Mouse (Mus musculus): ENCODE data around the gene Gimap5.

Gene Gimap5

DNA sequence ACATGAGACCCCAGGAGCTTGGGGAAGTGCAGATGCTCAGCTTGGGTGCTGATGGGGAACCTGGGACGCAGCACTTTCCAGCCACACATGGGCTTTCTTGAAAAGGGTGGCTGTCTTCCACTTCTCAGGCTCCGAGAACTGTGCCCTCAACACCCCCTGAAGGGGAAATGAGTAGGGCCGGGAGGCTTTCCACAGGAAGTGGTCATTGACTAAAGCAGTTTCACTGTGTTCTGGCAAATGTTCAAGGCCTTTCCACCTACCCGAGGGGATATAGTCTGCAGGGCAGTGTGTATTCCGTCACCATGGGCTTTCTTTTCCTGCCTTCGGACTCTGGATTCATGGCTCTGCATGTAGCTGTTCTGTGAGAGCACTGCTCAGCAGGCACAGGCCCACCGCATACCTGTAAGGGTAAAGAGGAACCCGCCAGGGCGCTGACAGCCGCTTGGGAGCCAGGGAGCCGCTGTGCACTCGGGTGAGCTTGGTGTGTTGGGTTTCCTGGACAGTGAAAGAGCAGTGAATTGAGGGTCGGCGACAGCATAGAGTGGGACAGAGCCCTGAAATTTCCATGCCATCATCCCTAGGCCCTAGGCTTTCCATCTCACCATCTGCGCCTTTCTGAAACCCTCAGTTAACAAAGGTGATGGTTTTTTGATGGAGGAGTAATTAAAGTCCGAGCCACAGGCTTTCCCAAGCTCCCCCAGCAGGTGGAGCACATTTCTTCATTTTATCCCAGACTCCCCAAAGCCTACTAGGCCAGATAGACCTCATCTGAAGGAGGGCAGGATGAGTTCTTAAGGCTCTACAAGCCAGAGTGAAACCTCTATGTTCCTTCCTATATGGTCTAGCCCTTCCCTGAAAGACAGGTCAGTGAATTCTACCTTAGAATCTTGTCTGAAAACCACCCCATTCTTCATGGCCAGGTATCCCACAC, at the start of gene Gimap5:
Gene Gimap5 (plus strand): TSS at position 239 of the 931 bp plus-strand sequence.
- peak; percentile 87 for DNase-seq (ENCODE audit: low read depth, low spot score)
- Histone ChIP-seq H3K27me3 (ENCODE audit: control insufficient read depth, insufficient read depth, low read length, poor library complexity, severe bottlenecking) (no peaks in the 10 kb centered on the region), H3K36me3 (ENCODE audit: control insufficient read depth, insufficient read depth, low read length, poor library complexity, severe bottlenecking) (peaks cover 19% of the 10 kb centered on the region)

DNA sequence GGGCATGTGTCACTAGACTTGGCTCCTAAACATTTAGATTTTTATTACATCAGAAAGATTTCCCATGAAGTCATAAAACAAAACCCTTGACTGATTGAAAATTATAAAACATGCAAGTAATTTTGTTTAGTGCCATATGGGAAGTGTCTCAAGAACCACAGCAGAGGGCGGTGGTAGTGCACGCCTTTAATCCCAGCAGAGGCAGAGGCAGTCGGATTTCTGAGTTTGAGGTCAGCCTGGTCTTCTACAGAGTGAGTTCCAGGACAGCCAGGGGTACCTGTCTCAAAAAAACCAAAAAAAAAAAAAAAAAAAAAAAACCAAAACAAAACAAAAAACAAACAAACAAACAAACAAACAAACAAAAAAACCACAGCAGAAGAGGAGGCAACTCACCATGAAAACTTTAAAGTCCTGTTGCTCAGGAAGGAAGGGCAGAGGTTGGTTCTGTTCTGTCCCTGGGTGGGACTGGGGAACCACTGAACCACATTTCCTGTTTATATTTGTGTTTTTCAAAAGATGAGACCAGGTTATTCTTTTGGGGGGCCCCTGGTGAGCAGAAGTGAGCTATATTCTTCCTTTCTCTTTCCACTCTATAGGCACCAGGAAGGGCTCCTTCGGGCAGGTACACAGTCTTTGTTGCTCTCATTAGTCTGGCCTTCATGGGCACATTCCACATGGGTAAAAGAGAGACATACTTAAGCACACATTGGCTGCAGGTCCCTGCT, 49.0 kb upstream of the Gimap5 start:
- Histone ChIP-seq H3K27me3 (ENCODE audit: control insufficient read depth, insufficient read depth, low read length, poor library complexity, severe bottlenecking) (no peaks in the 10 kb centered on the region), H3K36me3 (ENCODE audit: control insufficient read depth, insufficient read depth, low read length, poor library complexity, severe bottlenecking) (peaks cover 9% of the 10 kb centered on the region)
- DNase-seq (ENCODE audit: low read depth, low spot score) = peak; percentile 47

DNA sequence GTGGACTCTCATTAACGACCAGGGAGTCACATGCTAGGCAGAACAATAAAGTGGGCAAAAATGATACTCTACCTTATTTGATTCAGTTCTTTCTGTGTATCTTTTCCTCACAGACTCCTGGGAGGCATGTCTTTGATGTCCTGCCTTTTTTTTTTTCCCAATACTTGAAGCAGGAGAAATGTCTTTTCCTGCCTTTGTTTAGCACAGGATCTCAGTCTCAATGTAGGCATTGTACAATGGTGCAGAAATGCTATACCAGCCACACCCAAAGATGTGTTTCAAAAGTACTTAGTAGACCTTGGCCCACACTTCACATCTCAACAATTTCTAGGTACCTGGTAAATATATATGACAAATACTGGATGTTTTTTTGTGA, 48.5 kb upstream of the Gimap5 start:
- no peaks in the 10 kb centered on the region for H3K27me3 ChIP-seq (ENCODE audit: control insufficient read depth, insufficient read depth, low read length, poor library complexity, severe bottlenecking)
- no peak for DNase-seq (ENCODE audit: low read depth, low spot score)
- peaks cover 10% of the 10 kb centered on the region for H3K36me3 ChIP-seq (ENCODE audit: control insufficient read depth, insufficient read depth, low read length, poor library complexity, severe bottlenecking)

DNA sequence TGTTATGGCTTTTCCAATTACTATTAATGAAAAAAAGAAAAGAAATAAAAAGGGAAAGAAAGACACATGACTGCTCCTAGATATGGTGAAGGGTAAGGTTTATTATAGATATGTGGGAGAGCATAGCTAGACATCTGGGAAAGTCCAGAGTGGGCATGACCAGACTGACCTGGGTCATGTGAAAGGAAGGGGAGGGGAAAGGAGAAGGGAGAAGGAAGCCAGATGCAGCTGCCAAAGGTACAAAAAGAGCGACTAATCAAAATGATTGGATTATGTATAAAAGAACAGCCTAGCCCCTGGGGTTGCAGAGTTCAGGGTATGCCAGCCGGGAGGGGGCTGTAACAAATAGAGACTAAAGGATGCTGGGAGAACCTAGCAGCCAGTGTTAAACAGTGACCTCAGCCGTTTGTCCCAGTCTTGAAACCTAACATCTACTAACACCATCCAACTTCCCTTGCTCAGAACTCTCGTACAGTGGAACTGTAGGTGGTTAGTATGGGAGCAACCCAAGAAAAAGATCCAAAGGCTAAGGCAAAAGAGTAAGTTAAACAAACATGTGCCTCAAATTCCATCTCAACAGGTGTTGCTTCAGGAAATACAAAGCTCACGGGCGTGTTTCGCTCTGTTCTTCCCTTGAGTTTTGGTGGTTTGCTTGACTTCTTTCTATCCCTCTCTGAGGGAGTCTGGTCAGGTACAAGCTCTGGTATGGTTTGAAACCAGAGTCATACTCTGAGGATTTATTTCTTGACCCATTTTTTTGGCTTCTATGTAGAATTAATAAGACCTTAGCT, 47.7 kb upstream of the Gimap5 start:
- Histone ChIP-seq H3K27me3 (ENCODE audit: control insufficient read depth, insufficient read depth, low read length, poor library complexity, severe bottlenecking) (no peaks in the 10 kb centered on the region), H3K36me3 (ENCODE audit: control insufficient read depth, insufficient read depth, low read length, poor library complexity, severe bottlenecking) (peaks cover 11% of the 10 kb centered on the region)
- DNase-seq (ENCODE audit: low read depth, low spot score) = no peak

DNA sequence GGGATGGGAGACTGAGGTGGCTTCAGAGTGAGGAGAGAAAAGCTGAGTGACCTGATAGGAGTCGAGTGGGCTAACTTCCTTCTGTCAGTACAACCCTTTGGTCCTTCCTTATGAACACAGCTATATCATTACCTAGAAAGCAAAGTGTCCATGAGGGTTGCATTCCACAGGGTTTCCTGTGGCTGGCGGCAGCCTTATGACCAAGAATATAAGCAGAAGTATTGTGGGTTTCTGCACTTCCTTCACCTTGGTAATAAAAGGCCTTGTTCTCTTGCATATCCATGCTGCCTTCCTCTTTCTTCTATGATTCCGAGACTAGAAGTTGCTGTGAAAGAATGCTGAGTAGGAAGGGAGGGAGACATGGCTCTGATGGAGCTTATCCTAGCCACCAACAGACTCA, 47.1 kb upstream of the Gimap5 start:
- Histone ChIP-seq H3K36me3 (ENCODE audit: control insufficient read depth, insufficient read depth, low read length, poor library complexity, severe bottlenecking) (peaks cover 10% of the 10 kb centered on the region), H3K27me3 (ENCODE audit: control insufficient read depth, insufficient read depth, low read length, poor library complexity, severe bottlenecking) (no peaks in the 10 kb centered on the region)
- DNase-seq (ENCODE audit: low read depth, low spot score) = peak; percentile 60

DNA sequence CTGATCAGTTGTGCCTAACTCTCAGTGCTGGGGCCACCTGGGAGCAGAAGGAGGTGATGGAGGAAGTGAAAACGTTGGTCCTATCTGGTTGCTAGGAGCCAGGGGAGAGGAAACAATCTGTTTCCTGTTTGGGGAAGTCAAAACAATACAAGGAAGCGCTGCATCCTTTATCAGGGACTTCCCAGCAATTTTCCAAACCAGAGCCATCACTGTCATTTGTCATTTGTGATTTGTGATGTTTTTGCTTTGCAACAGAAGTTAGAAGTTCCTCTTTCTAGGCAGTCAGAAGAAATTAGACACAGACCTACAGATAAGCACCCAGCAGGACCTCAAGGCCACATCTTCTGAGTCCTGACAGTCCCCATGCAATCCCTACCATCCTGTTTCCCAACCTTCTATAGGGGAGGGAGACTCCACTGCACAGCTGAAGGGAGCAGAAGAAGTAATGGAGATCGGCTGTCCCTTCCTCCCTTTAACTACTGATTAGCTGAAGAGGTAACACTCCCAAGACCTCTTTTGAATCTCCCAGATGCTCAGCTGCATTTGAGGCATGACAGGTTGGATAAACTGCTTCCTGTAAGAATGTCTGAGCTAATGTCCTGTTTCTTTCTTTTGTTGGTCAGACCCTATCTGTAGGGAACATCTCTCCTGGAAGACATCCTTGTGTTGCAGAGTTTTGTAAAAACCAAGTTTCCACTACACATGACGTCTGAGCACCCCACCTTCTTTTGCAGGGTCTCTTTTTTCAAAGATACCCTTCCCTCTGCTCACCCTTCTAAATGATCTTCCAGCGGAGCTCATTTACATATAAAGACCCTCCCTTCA, 45.5 kb upstream of the Gimap5 start:
- H3K27me3 ChIP-seq (ENCODE audit: control insufficient read depth, insufficient read depth, low read length, poor library complexity, severe bottlenecking) = no peaks in the 10 kb centered on the region
- peaks cover 17% of the 10 kb centered on the region for H3K36me3 ChIP-seq (ENCODE audit: control insufficient read depth, insufficient read depth, low read length, poor library complexity, severe bottlenecking)
- DNase-seq (ENCODE audit: low read depth, low spot score) = peak; percentile 90

DNA sequence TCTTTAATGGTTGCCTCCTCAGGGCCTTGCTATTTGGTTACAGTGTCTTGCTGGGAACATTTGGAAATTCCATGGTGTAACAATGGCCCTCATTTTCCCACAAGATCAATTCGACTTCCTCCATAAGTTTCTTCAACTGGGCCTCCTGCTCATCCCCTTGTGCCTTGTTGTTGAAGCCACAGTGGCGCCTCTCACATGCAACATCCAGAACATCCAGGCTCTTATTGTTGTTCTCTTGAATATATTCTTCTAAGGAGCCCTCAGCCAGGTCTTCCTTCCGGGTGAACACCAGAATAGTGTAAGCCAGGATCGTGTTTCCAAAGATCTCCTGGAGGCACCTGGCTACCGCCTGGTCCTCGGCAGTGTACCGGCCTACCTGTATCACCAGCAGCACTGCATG, 43.9 kb upstream of the Gimap5 start:
- H3K27me3 ChIP-seq (ENCODE audit: control insufficient read depth, insufficient read depth, low read length, poor library complexity, severe bottlenecking) = no peaks in the 10 kb centered on the region
- no peak for DNase-seq (ENCODE audit: low read depth, low spot score)
- peaks cover 23% of the 10 kb centered on the region for H3K36me3 ChIP-seq (ENCODE audit: control insufficient read depth, insufficient read depth, low read length, poor library complexity, severe bottlenecking)

DNA sequence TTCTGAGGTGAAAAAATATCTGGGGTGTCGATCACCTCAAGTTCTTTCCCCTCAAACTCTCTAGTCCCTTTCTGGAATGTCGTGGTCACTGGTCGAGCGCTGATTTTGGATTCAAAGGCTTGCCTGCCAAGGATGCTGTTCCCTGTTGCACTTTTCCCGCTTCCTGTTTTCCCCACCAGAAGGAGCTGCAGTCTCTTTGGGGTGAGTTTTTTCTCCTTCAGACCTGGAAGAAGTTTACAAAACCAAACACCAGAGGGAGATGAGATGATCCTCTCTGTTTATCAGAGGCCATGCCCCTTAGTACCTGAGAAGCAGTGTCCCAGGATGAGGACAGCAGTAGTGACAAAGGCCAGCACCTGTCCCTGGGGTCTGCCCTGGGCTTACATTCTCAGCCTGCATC, 43.4 kb upstream of the Gimap5 start:
- Histone ChIP-seq H3K27me3 (ENCODE audit: control insufficient read depth, insufficient read depth, low read length, poor library complexity, severe bottlenecking) (no peaks in the 10 kb centered on the region), H3K36me3 (ENCODE audit: control insufficient read depth, insufficient read depth, low read length, poor library complexity, severe bottlenecking) (peaks cover 23% of the 10 kb centered on the region)
- no peak for DNase-seq (ENCODE audit: low read depth, low spot score)

DNA sequence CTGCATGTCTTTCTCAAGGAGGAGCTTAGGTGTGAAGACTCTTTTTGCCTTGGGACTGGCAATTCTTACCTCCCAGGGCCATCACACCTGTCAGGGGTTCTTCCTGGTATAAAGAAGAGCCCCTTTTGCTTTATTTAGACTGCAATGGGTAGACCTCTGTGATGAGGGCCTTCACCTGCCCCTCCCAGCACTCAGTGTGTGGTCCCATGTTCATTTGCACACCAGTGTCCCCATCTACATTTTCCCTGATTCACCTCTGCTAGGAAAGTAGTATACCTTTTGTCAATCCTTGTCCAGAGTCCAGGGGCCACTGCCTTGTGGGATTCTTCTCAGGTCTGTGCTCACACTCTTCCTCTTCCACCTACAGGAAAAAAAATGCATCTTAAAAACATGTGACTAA, 41.9 kb upstream of the Gimap5 start:
- peaks cover 23% of the 10 kb centered on the region for H3K36me3 ChIP-seq (ENCODE audit: control insufficient read depth, insufficient read depth, low read length, poor library complexity, severe bottlenecking)
- DNase-seq (ENCODE audit: low read depth, low spot score) = no peak
- H3K27me3 ChIP-seq (ENCODE audit: control insufficient read depth, insufficient read depth, low read length, poor library complexity, severe bottlenecking) = no peaks in the 10 kb centered on the region

DNA sequence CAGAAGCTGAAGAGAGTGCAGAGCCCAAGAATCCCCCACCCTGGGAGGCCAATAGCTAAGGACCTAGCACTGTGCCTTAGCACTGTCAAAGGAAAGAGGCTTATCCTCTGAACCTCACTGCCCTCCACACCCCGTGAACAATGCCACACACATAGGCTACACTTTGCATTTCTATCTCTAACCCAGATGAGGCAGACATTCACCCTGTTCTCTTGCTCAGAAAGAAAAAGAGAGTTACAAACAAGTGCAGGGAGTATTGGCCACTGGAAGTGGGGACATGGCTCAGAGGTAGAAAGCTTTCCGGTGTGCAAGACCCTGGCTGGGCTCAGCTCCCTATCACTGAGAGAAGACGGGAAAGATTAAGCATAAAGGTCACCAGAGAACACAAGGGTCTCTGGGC, 39.9 kb upstream of the Gimap5 start:
- no peak for DNase-seq (ENCODE audit: low read depth, low spot score)
- H3K27me3 ChIP-seq (ENCODE audit: control insufficient read depth, insufficient read depth, low read length, poor library complexity, severe bottlenecking) = no peaks in the 10 kb centered on the region
- peaks cover 21% of the 10 kb centered on the region for H3K36me3 ChIP-seq (ENCODE audit: control insufficient read depth, insufficient read depth, low read length, poor library complexity, severe bottlenecking)

DNA sequence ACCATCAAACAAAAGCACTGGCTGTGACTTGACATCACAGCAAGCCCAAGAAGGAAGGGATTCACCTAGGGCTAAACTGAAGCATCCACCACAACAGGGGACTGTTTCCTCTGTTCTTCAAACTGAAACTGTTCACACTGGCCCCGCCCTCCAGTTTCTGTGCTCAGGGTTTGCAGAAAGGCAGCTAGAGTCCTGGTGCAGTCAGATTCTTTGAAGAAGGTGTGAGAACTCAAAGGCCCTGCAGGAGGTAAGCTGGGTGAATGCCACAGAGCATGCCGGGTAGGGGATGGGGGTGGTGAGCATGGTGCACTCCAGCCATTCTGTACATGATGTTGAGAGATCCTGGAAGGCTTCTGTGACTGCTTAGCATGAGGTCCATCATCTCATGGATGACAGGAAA, 27.5 kb upstream of the Gimap5 start, which contains the start of the genes Gm28053 and Gimap7:
Gene Gm28053 (plus strand): TSS at position 153 of the 400 bp plus-strand sequence.
Gene Gimap7 (plus strand): TSS at position 167 of the 400 bp plus-strand sequence.
- H3K27me3 ChIP-seq (ENCODE audit: control insufficient read depth, insufficient read depth, low read length, poor library complexity, severe bottlenecking) = no peaks in the 10 kb centered on the region
- H3K36me3 ChIP-seq (ENCODE audit: control insufficient read depth, insufficient read depth, low read length, poor library complexity, severe bottlenecking) = no peaks in the 10 kb centered on the region; the same call in 1 of the 2 replicates
- DNase-seq (ENCODE audit: low read depth, low spot score) = peak; percentile 77

DNA sequence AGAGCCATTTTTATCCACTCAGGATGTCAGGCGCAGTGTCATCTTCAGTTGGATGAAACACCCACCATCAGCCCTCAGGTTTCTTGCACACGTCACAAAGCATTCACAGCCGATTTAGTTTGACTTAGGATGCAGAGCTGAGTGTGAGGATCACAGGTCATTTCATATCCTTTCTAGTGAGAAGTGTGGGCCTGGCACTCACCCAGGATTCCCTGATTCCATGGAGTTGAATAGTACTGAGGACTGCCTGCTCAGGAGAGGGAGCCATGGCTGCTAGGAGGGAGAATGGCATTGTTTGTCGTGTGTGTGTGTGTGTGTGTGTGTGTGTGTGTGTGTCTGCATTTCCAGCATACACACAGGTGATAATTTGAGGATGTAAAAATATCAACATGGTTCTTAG, 25.7 kb upstream of the Gimap5 start:
- DNase-seq (ENCODE audit: low read depth, low spot score) = no peak
- Histone ChIP-seq H3K36me3 (ENCODE audit: control insufficient read depth, insufficient read depth, low read length, poor library complexity, severe bottlenecking) (peaks cover 2% of the 10 kb centered on the region), H3K27me3 (ENCODE audit: control insufficient read depth, insufficient read depth, low read length, poor library complexity, severe bottlenecking) (no peaks in the 10 kb centered on the region)

DNA sequence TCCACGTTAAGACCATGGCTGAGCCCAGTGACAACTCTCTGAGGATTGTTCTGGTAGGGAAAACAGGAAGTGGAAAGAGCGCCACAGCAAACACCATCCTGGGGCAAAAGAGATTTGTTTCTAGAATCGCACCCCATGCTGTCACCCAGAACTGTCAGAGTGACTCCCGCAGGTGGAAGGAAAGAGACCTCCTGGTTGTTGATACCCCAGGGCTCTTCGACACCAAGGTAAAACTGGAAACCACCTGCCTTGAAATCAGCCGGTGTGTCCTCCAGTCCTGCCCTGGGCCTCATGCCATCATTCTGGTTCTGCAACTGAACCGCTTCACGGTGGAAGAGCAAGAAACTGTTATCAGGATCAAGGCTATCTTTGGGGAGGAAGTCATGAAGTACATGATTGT, 22.5 kb upstream of the Gimap5 start:
- DNase-seq (ENCODE audit: low read depth, low spot score) = no peak
- H3K36me3 ChIP-seq (ENCODE audit: control insufficient read depth, insufficient read depth, low read length, poor library complexity, severe bottlenecking) = peaks cover 2% of the 10 kb centered on the region

DNA sequence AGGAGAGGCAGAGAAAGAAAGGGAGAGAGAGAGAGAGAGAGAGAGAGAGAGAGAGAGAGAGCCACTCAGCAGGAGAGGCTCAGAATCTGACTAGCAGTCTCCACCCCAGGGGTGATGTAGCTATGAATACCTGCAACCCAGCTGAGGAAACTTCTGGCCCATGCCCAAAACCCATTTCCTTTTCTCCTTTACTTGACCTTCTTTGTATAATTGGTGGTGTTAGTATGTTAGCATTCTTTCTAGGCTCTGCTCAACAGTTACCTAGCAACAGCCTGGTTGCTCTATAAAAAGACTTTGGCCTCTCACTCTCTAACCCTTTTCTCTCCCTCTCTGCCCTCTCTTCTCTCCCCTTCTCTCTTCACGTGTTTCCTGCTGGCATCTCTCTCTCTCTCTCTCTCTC, 20.5 kb upstream of the Gimap5 start:
- peak; percentile 83 for DNase-seq (ENCODE audit: low read depth, low spot score)
- peaks cover 2% of the 10 kb centered on the region for H3K36me3 ChIP-seq (ENCODE audit: control insufficient read depth, insufficient read depth, low read length, poor library complexity, severe bottlenecking)
- no peaks in the 10 kb centered on the region for H3K27me3 ChIP-seq (ENCODE audit: control insufficient read depth, insufficient read depth, low read length, poor library complexity, severe bottlenecking)

More for the DNA sequence above, 22.5 kb upstream of the Gimap5 start:
- H3K27me3 ChIP-seq (ENCODE audit: control insufficient read depth, insufficient read depth, low read length, poor library complexity, severe bottlenecking) = no peaks in the 10 kb centered on the region
